Mouse (Mus musculus) adrenal gland, adult 8-10 months (tissue): Measurements from ENCODE around the gene Rpl14. TPM values are rescaled to one million over a fixed set of nuclear protein-coding genes. Genes with fewer than 3 reads are reported as not detected.

Experiments
- DNase-seq: peaks from one replicate; pipeline ENCODE4 v3.0.0; 2022
- total RNA-seq, 4 experiments: library from RNA; stranded (reverse); gene quantifications; 2 replicates each; pipeline ENCODE4 v1.2.4; 2022

Gene Rpl14
- total RNA-seq, 4 experiments from 2014 or later, result 496 to 577 (median 521) TPM

- no peak for DNase-seq
These were observed 32.7 kb downstream of the Rpl14 start for GRCm38 (mm10) chr9:120603956-120604355.

DNA sequence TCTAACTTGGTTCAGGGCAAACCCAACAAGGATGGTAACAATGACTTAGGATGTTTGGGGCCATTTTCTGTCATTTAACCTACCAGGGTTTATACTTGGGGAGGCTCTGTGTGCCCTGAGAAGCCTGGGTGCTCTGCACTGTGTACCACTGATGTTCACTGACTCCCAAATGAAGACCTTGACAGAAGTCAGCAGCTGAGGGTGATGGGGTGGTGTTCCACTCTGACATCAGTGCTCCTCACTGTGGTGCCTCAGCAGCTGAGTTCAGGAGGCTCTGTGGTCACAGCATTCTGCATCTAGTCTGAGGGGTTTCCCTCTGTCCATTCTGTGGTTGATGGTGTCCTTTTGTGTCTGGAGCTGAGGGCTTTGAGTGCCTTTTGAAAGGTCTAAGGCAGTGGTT is 39.8 kb downstream of the Rpl14 start:
- DNase-seq, result no peak

DNA sequence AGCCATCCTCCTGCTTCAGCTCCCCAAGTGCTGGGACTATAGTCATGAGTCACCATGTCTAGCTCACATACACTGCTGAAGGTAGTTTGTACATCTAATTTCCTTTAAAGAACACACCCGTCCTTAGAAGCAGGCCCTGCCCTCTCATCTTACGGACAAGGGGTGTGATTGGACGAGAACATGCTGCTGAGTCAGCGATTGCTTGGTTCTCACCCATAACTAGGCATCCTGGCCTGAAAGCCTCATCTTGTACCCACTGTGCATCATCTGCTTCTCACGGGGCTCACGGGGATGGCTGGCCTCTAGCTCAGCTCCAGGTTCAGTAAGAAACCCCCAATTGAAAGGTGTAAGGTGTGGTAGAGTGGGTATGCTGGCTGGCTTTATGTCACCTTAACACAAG is 42.8 kb downstream of the Rpl14 start:
- no peak for DNase-seq

- no peak for DNase-seq
These were observed 46.9 kb downstream of the Rpl14 start for GRCm38 (mm10) chr9:120618101-120618500.

GRCm38 (mm10) chr9:120619347-120619708 is 48.1 kb downstream of the Rpl14 start:
- DNase-seq, result no peak

DNA sequence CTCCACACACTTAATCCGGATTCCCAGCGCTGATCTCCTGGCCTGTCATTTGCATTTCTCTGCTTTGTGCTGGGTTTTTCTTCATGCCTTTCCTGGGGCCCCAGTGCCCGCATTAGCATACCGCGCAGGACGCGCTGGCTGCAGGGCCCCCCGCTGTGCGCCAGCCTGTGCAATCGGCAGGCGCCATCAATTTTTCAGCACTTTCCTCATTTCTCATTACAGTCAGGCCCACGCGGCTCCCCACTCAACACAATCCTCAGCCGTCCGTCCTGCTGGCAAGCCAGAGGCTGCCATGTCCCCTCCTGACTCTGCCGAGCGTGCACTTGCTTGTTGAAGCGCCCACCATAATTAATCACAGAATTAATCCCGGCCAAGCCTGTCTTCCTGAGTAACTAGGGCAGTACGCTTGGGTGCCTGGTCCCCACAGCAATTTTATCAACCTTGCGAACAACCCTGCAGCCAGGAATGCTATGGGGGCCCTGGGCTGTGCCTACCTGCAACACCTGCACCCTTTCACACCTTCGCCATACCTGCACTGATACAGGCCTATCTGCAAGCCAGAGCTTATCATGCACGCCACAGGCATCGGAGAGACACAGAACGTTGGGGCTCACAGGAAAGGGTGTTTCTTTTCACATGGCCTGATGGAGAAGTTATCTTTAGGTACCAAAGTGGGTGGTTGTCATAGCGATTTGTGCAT is 48.6 kb downstream of the Rpl14 start:
- DNase-seq, result no peak

GRCm38 (mm10) chr9:120620409-120620745 is 49.1 kb downstream of the Rpl14 start:
- no peak for DNase-seq

Other genes with a start within 250 kb of the Rpl14 start
- 10 to 100 TPM; 53.1 to 71.1 (median 66.6) TPM for gene Eif1b, start 79.2 kb upstream of the Rpl14 start, total RNA-seq
- gene Entpd3, start 31.6 kb upstream of the Rpl14 start, total RNA-seq, result 1 to 10 TPM in 2 of 4 experiments, under 1 TPM in 2; 0.15 to 4.7 (median 1.6) TPM